Mouse (Mus musculus): ENCODE measurements at regions not wholly inside any gene's neighbourhood (a gene's known extent, or its start where the extent isn't known, plus 50 kb on each side); places are given as distances from the start of the nearest gene placed in this dataset.

- DNase-seq (ENCODE audit: low spot score): peak; percentile 55
Observed at GRCm38 (mm10) chrX:152918212-152918611, 88.1 kb upstream of the Usp51 start.

GRCm38 (mm10) chrX:152926991-152927390 is 79.3 kb upstream of the Usp51 start:
- DNase-seq (ENCODE audit: low spot score): no peak

- no peak for DNase-seq (ENCODE audit: low spot score)
Observed at GRCm38 (mm10) chrX:152946201-152946600, 60.1 kb upstream of the Usp51 start.

Data from urinary bladder, postnatal 25 days (tissue).